Mouse (Mus musculus) CH12.LX (cell line): ENCODE data around the gene Cln5. TPM values are rescaled to one million over a fixed set of nuclear protein-coding genes. Genes with fewer than 3 reads are reported as not detected.

Experiments
- DNase-seq: peaks from one replicate; pipeline ENCODE4 v3.0.0-alpha.2; 2013; ENCODE audit errors: extremely low read depth
- H3K27ac ChIP-seq: 2 replicates; pipeline ENCODE4 v1.5.1; 2012; ENCODE audit warnings: low read depth, mild to moderate bottlenecking, control low read depth, moderate library complexity; ENCODE audit not compliant: insufficient read depth
- H3K27me3 ChIP-seq: replicated peaks from 2 replicates; pipeline ENCODE3; 2012; ENCODE audit warnings: inconsistent platforms
- H3K36me3 ChIP-seq, 2 experiments: replicated peaks in 1 of 2; 2 replicates each; pipeline versions ENCODE3 to v1.6.1; 2012; ENCODE audit warnings: inconsistent platforms in 1 of 2, low read length in 1 of 2, mild to moderate bottlenecking in 1 of 2, mixed read lengths in 1 of 2, moderate library complexity in 1 of 2; ENCODE audit not compliant: control insufficient read depth in 1 of 2, insufficient read depth in 1 of 2
- H3K4me1 ChIP-seq, 2 experiments: 2 replicates each; pipeline ENCODE4 v1.6.1; 2012; ENCODE audit warnings: inconsistent platforms in 1 of 2, moderate library complexity in 1 of 2; ENCODE audit not compliant: insufficient read depth in 2 of 2, control insufficient read depth in 1 of 2
- H3K4me2 ChIP-seq: 2 replicates; pipeline ENCODE4 v1.6.1; 2012; ENCODE audit warnings: low read depth, mild to moderate bottlenecking, control low read depth; ENCODE audit not compliant: poor library complexity, insufficient read depth, severe bottlenecking
- H3K4me3 ChIP-seq, 3 experiments: fragments of 150-350 bp in 1 of 3; sonication (generic) in 1 of 3; replicated peaks in 1 of 3; 2 replicates each; pipeline versions ENCODE3 to v1.5.1; 2011 to 2012; ENCODE audit warnings: low read depth in 2 of 3, low read length in 2 of 3, mild to moderate bottlenecking in 2 of 3, moderate library complexity in 2 of 3, control low read depth in 1 of 3, improper control_type of control experiment in 1 of 3, inconsistent platforms in 1 of 3, mixed read lengths in 1 of 3; ENCODE audit not compliant: poor library complexity in 1 of 3
- H3K79me2 ChIP-seq: replicated peaks from 2 replicates; pipeline ENCODE4 v1.6.1; 2012; ENCODE audit warnings: mild to moderate bottlenecking, moderate library complexity; ENCODE audit not compliant: control insufficient read depth, poor library complexity, insufficient read depth, severe bottlenecking; ENCODE audit errors: extremely low read depth
- H3K9ac ChIP-seq: 2 replicates; pipeline ENCODE4 v1.6.1; 2012; ENCODE audit warnings: low read depth, mild to moderate bottlenecking, control low read depth, moderate library complexity; ENCODE audit not compliant: insufficient read depth
- H3K9me3 ChIP-seq: replicated peaks from 2 replicates; pipeline ENCODE3; 2012; ENCODE audit warnings: low read length, inconsistent platforms, mixed read lengths
- BHLHE40 ChIP-seq: IDR thresholded peaks from 2 replicates; pipeline ENCODE4 v1.6.1; 2011; ENCODE audit warnings: mild to moderate bottlenecking, low read depth, low read length, improper control_type of control experiment
- CHD1 ChIP-seq: IDR thresholded peaks from 2 replicates; pipeline ENCODE4 v1.6.1; 2012; ENCODE audit warnings: low read depth, low read length, improper control_type of control experiment, inconsistent platforms
- CHD2 ChIP-seq: IDR thresholded peaks from 2 replicates; pipeline ENCODE4 v1.6.1; 2011; ENCODE audit warnings: low read length, improper control_type of control experiment
- CTCF ChIP-seq, 2 experiments: IDR thresholded peaks in 1 of 2; conservative IDR thresholded peaks in 1 of 2; 2 replicates each; pipeline ENCODE4 v1.5.1; 2011 to 2012; ENCODE audit warnings: low read depth in 2 of 2, low read length in 2 of 2, improper control_type of control experiment in 1 of 2, inconsistent platforms in 1 of 2, mild to moderate bottlenecking in 1 of 2, moderate library complexity in 1 of 2
- E2F4 ChIP-seq: IDR thresholded peaks from 2 replicates; pipeline ENCODE4 v1.6.1; 2011; ENCODE audit warnings: low read depth, low read length, improper control_type of control experiment; ENCODE audit not compliant: insufficient replicate concordance
- ELF1 ChIP-seq: IDR thresholded peaks from 2 replicates; pipeline ENCODE4 v1.6.1; 2014; ENCODE audit warnings: low read depth, mild to moderate bottlenecking, inconsistent platforms, low read length, improper control_type of control experiment
- ETS1 ChIP-seq: conservative IDR thresholded peaks from 2 replicates; pipeline ENCODE4 v1.6.1; 2012; ENCODE audit warnings: low read depth, mild to moderate bottlenecking, inconsistent platforms, low read length, improper control_type of control experiment, moderate library complexity
- GABPA ChIP-seq: IDR thresholded peaks from 2 replicates; pipeline ENCODE4 v1.6.1; 2012; ENCODE audit warnings: low read depth, low read length, improper control_type of control experiment, inconsistent platforms; ENCODE audit not compliant: insufficient replicate concordance
- HCFC1 ChIP-seq: IDR thresholded peaks from 2 replicates; pipeline ENCODE4 v1.6.1; 2012; ENCODE audit warnings: low read depth, mild to moderate bottlenecking, inconsistent platforms, low read length, improper control_type of control experiment
- IRF4 ChIP-seq: IDR thresholded peaks from 2 replicates; pipeline ENCODE4 v1.6.1; 2014; ENCODE audit warnings: low read depth, mild to moderate bottlenecking, inconsistent platforms, low read length, improper control_type of control experiment
- JUN ChIP-seq: IDR thresholded peaks from 2 replicates; pipeline ENCODE4 v1.6.1; 2011; ENCODE audit warnings: low read depth, mild to moderate bottlenecking, low read length, improper control_type of control experiment, moderate library complexity; ENCODE audit not compliant: insufficient read depth
- MAX ChIP-seq: IDR thresholded peaks from 2 replicates; pipeline ENCODE4 v1.6.1; 2011; ENCODE audit warnings: low read length, improper control_type of control experiment
- MAZ ChIP-seq: IDR thresholded peaks from 2 replicates; pipeline ENCODE4 v1.6.1; 2012; ENCODE audit warnings: low read depth, mild to moderate bottlenecking, inconsistent platforms, low read length, improper control_type of control experiment, moderate library complexity
- MXI1 ChIP-seq: IDR thresholded peaks from 2 replicates; pipeline ENCODE4 v1.6.1; 2011; ENCODE audit warnings: mild to moderate bottlenecking, low read depth, low read length, improper control_type of control experiment
- MYC ChIP-seq: IDR thresholded peaks from 2 replicates; pipeline ENCODE4 v1.6.1; 2011; ENCODE audit warnings: low read depth, mild to moderate bottlenecking, improper control_type of control experiment, low read length
- PAX5 ChIP-seq: IDR thresholded peaks from 2 replicates; pipeline ENCODE4 v1.6.1; 2012; ENCODE audit warnings: low read length, inconsistent platforms, mixed read lengths
- RAD21 ChIP-seq: IDR thresholded peaks from 2 replicates; pipeline ENCODE4 v1.6.1; 2011; ENCODE audit warnings: low read depth, mild to moderate bottlenecking, low read length, improper control_type of control experiment, moderate library complexity
- TBP ChIP-seq: conservative IDR thresholded peaks from 2 replicates; pipeline ENCODE4 v1.6.1; 2011; ENCODE audit warnings: low read depth, low read length, improper control_type of control experiment
- TCF12 ChIP-seq: IDR thresholded peaks from 2 replicates; pipeline ENCODE4 v1.6.1; 2014; ENCODE audit warnings: low read depth, mild to moderate bottlenecking, inconsistent platforms, low read length, improper control_type of control experiment
- UBTF ChIP-seq: IDR thresholded peaks from 2 replicates; pipeline ENCODE4 v1.6.1; 2012; ENCODE audit warnings: low read depth, mild to moderate bottlenecking, inconsistent platforms, low read length, improper control_type of control experiment, moderate library complexity
- USF1 ChIP-seq: IDR thresholded peaks from 2 replicates; pipeline ENCODE4 v1.6.1; 2014; ENCODE audit warnings: low read depth, mild to moderate bottlenecking, inconsistent platforms, low read length, improper control_type of control experiment
- USF2 ChIP-seq: conservative IDR thresholded peaks from 2 replicates; pipeline ENCODE4 v1.6.1; 2011; ENCODE audit warnings: low read depth, low read length, improper control_type of control experiment
- ZMIZ1 ChIP-seq: IDR thresholded peaks from 2 replicates; pipeline ENCODE4 v1.6.1; 2012; ENCODE audit warnings: low read depth, mild to moderate bottlenecking, inconsistent platforms, low read length, improper control_type of control experiment
- ZNF384 ChIP-seq: IDR thresholded peaks from 2 replicates; pipeline ENCODE4 v1.6.1; 2012; ENCODE audit warnings: low read depth, low read length, improper control_type of control experiment, inconsistent platforms
- dilution Hi-C: fragments of 300-500 bp; cut with MboI; formaldehyde crosslinking; loops from 2 replicates; pipeline ENCODE4 v1.14.3; 2020; ENCODE audit warnings: low sequenced_read_pairs; ENCODE audit not compliant: extremely low pct_unique_long_range_greater_than_20kb, extremely low pct_ligation_motif_present
- in situ Hi-C: fragments of 300-500 bp; cut with MboI; formaldehyde crosslinking; loops from 3 replicates; pipeline ENCODE4 v1.14.3; 2019; ENCODE audit warnings: low sequenced_read_pairs, low pct_ligation_motif_present, low pct_unique_long_range_greater_than_20kb, mixed read lengths
- polyA plus RNA-seq: library from polyadenylated mRNA; unstranded; fragments of >175 nt; gene quantifications from 2 replicates; pipeline ENCODE4 v1.2.1, GENCODE M21; 2012; ENCODE audit warnings: low read depth; ENCODE audit not compliant: insufficient read length
- total RNA-seq, 2 experiments: library from RNA; depleted of rRNA; stranded (reverse); fragments of 300-350 nt in 1 of 2; fragments of >200 nt in 1 of 2; gene quantifications; 2 replicates each; pipeline ENCODE4 v1.2.3; 2012 to 2014

Cln5 gene
- total and polyA plus RNA-seq, 3 experiments, result 29.2 to 62.0 (median 34.7) TPM

GRCm38 (mm10) chr14:103101171-103101570 is 31.2 kb downstream of the Cln5 start:
- H3K4me1 ChIP-seq, result peaks cover 7 to 26% of the 10 kb centered on the region in 2 experiments; a peak in 3 of 4 replicates
- peaks cover 5 to 7% of the 10 kb centered on the region in 2 experiments for H3K36me3 ChIP-seq
- no peak overlapping the region for H3K4me2 ChIP-seq
- no peaks in the 10 kb centered on the region for H3K9me3 ChIP-seq
- dilution Hi-C loops (no loop called here), in situ Hi-C loops (no loop called here)
- no peak overlapping the region for H3K9ac ChIP-seq
- DNase-seq, result no peak
- H3K79me2 ChIP-seq, result peaks cover 17% of the 10 kb centered on the region
- no peak overlapping the region for H3K27ac ChIP-seq
- no peak overlapping the region for H3K4me3 ChIP-seq
- no peaks in the 10 kb centered on the region for H3K27me3 ChIP-seq
- TF ChIP-seq CHD2 (no peak), CHD1 (no peak), MYC (no peak), MAZ (no peak), CTCF (conservative IDR thresholded peaks at IDR 0.05 in 1 of 2, IDR thresholded peaks at IDR 0.05 in 1 of 2; ENCODE audit: low read depth in 2 of 2, low read length in 2 of 2) (no peak), USF1 (no peak), USF2 (no peak), E2F4 (no peak), TCF12 (no peak), PAX5 (no peak), JUN (no peak), UBTF (no peak), IRF4 (no peak), HCFC1 (no peak)

DNA sequence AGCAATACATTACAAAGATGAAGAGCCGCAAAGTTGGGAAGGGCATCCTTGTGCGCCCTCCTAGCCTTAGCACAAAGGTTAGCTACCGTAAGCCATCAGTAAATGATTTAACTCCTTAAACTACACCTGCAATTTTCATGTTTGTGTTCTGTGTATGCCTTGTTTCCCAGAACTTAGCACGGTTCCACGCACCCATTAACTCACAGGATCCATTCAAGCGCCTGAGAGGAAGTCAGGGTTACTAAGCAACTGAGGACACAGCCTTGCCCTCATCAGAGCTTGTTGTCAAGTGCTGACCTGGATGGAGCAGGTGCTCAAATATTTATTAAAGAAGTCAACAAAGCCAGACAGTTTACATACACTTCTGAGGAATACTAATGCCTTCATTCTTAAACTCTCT is 32.2 kb downstream of the Cln5 start:
- peaks cover 12% of the 10 kb centered on the region for H3K79me2 ChIP-seq
- no peaks in the 10 kb centered on the region for H3K27me3 ChIP-seq
- H3K9ac ChIP-seq, result no peak overlapping the region
- no peak overlapping the region; the same call in 1 of the 2 replicates for H3K4me2 ChIP-seq
- no peak for TF ChIP-seq MAX
- no peak for TF ChIP-seq BHLHE40
- no peak for TF ChIP-seq USF2
- no peak for TF ChIP-seq ELF1
- TF ChIP-seq ZNF384, result no peak
- TF ChIP-seq TBP, result no peak
- no peak for TF ChIP-seq RAD21
- no peak for TF ChIP-seq MXI1
- TF ChIP-seq GABPA, result no peak
- TF ChIP-seq UBTF, result no peak
- no peak for TF ChIP-seq ZMIZ1
- TF ChIP-seq ETS1, result no peak
- no peak for TF ChIP-seq CHD2
- no peak for TF ChIP-seq E2F4
- no peak for TF ChIP-seq MYC
- H3K9me3 ChIP-seq, result no peaks in the 10 kb centered on the region
- no peak overlapping the region for H3K4me3 ChIP-seq
- H3K36me3 ChIP-seq, result no peaks in the 10 kb centered on the region
- H3K27ac ChIP-seq, result no peak overlapping the region
- peaks cover 7 to 15% of the 10 kb centered on the region in 2 experiments; a peak in 3 of 4 replicates for H3K4me1 ChIP-seq
- no peak for DNase-seq
- dilution Hi-C loops, result no loop called here
- in situ Hi-C loops, result no loop called here
